Mouse (Mus musculus) ES-Bruce4 (cell line): Measurements from ENCODE around the gene Rfc5. TPM values are rescaled to one million over a fixed set of nuclear protein-coding genes. Genes with fewer than 3 reads are reported as not detected.

Source experiments
- H3K27ac ChIP-seq: 2 replicates; pipeline ENCODE4 v1.5.1; 2012; ENCODE audit warnings: low read length, inconsistent platforms; ENCODE audit not compliant: insufficient read depth
- H3K27me3 ChIP-seq: 2 replicates; pipeline ENCODE4 v1.6.1; 2012; ENCODE audit warnings: mild to moderate bottlenecking, low read length, inconsistent platforms; ENCODE audit not compliant: control insufficient read depth, poor library complexity, insufficient read depth, severe bottlenecking
- H3K36me3 ChIP-seq: 2 replicates; pipeline ENCODE4 v1.6.1; 2012; ENCODE audit warnings: inconsistent platforms, mild to moderate bottlenecking, low read length, moderate library complexity; ENCODE audit not compliant: control insufficient read depth, poor library complexity, insufficient read depth, severe bottlenecking
- H3K4me1 ChIP-seq: one replicate; pipeline ENCODE4 v1.8.1; 2011; ENCODE audit warnings: low read length; ENCODE audit not compliant: control insufficient read depth, insufficient read depth
- H3K4me3 ChIP-seq: 2 replicates; pipeline ENCODE4 v1.5.1; 2011; ENCODE audit warnings: low read depth, mild to moderate bottlenecking, low read length
- H3K9ac ChIP-seq: 2 replicates; pipeline ENCODE4 v1.6.1; 2012; ENCODE audit warnings: low read depth, mild to moderate bottlenecking, inconsistent platforms; ENCODE audit not compliant: poor library complexity, severe bottlenecking
- H3K9me3 ChIP-seq: replicated peaks from 2 replicates; pipeline ENCODE4 v1.6.1; 2012; ENCODE audit warnings: mild to moderate bottlenecking, low read length, inconsistent platforms; ENCODE audit not compliant: control insufficient read depth, poor library complexity, insufficient read depth, severe bottlenecking
- CTCF ChIP-seq: IDR thresholded peaks from one replicate; pipeline ENCODE4 v1.8.1; 2011; ENCODE audit warnings: low read depth, low read length
- EP300 ChIP-seq: IDR thresholded peaks from 2 replicates; pipeline ENCODE4 v1.6.1; 2011; ENCODE audit warnings: low read depth, low read length; ENCODE audit not compliant: insufficient read depth
- POLR2A ChIP-seq: IDR thresholded peaks from one replicate; pipeline ENCODE4 v1.8.1; 2011; ENCODE audit warnings: low read length; ENCODE audit not compliant: insufficient read depth
- polyA plus RNA-seq: library from polyadenylated mRNA; stranded (reverse); fragments of >200 nt; gene quantifications from 2 replicates; pipeline ENCODE4 v1.2.4, GENCODE M21; 2011; ENCODE audit warnings: low read depth; ENCODE audit not compliant: missing spikeins, insufficient read depth, insufficient read length

Gene Rfc5
- polyA plus RNA-seq, 1 experiment, result 158 TPM

- H3K27me3 ChIP-seq, result no peaks in the 10 kb centered on the region
- H3K9ac ChIP-seq, result peak overlapping the region; percentile 96
- no peaks in the 10 kb centered on the region for H3K9me3 ChIP-seq
- H3K36me3 ChIP-seq, result no peaks in the 10 kb centered on the region
- TF ChIP-seq EP300, result 0 out of 2 replicates have a peak, but pooled peaks have one; percentile 15
- TF ChIP-seq POLR2A, result no peak
- H3K27ac ChIP-seq, result peak overlapping the region; percentile 4
- peaks cover 9% of the 10 kb centered on the region for H3K4me1 ChIP-seq
- H3K4me3 ChIP-seq, result peak overlapping the region; percentile 69
Measured at GRCm38 (mm10) chr5:117357478-117358247, 31.2 kb downstream of the Rfc5 start.

GRCm38 (mm10) chr5:117357129-117357477 is 31.7 kb downstream of the Rfc5 start, which contains the start of gene Wsb2:
Wsb2 (plus strand) TSS chr5:117357304.
- Histone ChIP-seq H3K27ac (peak within 1 kb of the TSS; percentile 79), H3K4me1 (peaks cover 8% of the 10 kb centered on the region), H3K9ac (peak within 1 kb of the TSS; percentile 96), H3K36me3 (no peaks in the 10 kb centered on the region), H3K4me3 (peak within 1 kb of the TSS; percentile 69), H3K9me3 (no peaks in the 10 kb centered on the region), H3K27me3 (no peaks in the 10 kb centered on the region)
- no peak for TF ChIP-seq EP300
- TF ChIP-seq POLR2A, result no peak
- no peak for TF ChIP-seq CTCF

- Histone ChIP-seq H3K9ac (peak overlapping the region; percentile 96), H3K4me3 (peak overlapping the region; percentile 35), H3K36me3 (no peaks in the 10 kb centered on the region), H3K9me3 (no peaks in the 10 kb centered on the region), H3K4me1 (peaks cover 4% of the 10 kb centered on the region), H3K27me3 (no peaks in the 10 kb centered on the region), H3K27ac (peak overlapping the region; percentile 79)
- TF ChIP-seq POLR2A (no peak), CTCF (no peak), EP300 (peak; percentile 94)
Measured at GRCm38 (mm10) chr5:117356365-117357128, 32.3 kb downstream of the Rfc5 start.

- TF ChIP-seq EP300, result no peak
- TF ChIP-seq POLR2A, result no peak
- TF ChIP-seq CTCF, result no peak
- Histone ChIP-seq H3K9ac (0 out of 2 replicates have a peak overlapping the region, but pooled peaks have one; percentile 96), H3K36me3 (no peaks in the 10 kb centered on the region)
Measured at GRCm38 (mm10) chr5:117355648-117356303, 33.1 kb downstream of the Rfc5 start.

GRCm38 (mm10) chr5:117354121-117354520 is 34.7 kb downstream of the Rfc5 start:
- no peak overlapping the region for H3K4me3 ChIP-seq
- no peaks in the 10 kb centered on the region for H3K27me3 ChIP-seq
- no peak overlapping the region for H3K9ac ChIP-seq
- no peak overlapping the region for H3K27ac ChIP-seq
- H3K4me1 ChIP-seq, result peaks cover 3% of the 10 kb centered on the region
- no peaks in the 10 kb centered on the region for H3K36me3 ChIP-seq
- peaks cover 6% of the 10 kb centered on the region; the same call in 1 of the 2 replicates for H3K9me3 ChIP-seq
- TF ChIP-seq EP300 (no peak), POLR2A (no peak)

More at GRCm38 (mm10) chr5:117355648-117356303, 33.1 kb downstream of the Rfc5 start:
- H3K4me1 ChIP-seq, result peaks cover 3% of the 10 kb centered on the region
- H3K27me3 ChIP-seq, result no peaks in the 10 kb centered on the region
- H3K9me3 ChIP-seq, result no peaks in the 10 kb centered on the region
- no peak overlapping the region for H3K4me3 ChIP-seq
- H3K27ac ChIP-seq, result peak overlapping the region; percentile 79
